Mouse (Mus musculus) lung, postnatal 0 days (tissue): ENCODE results near the gene Gm20388.

Experiments used
- CTCF ChIP-seq: IDR thresholded peaks from 2 replicates; pipeline ENCODE4 v1.5.1; 2016; ENCODE audit warnings: antibody characterized with exemption, mild to moderate bottlenecking
- EP300 ChIP-seq: IDR thresholded peaks from 2 replicates; pipeline ENCODE4 v1.6.1; 2016; ENCODE audit warnings: antibody characterized with exemption, mild to moderate bottlenecking, control low read depth

- no peak for TF ChIP-seq CTCF
- no peak for TF ChIP-seq EP300
Observed at GRCm38 (mm10) chr8:122586171-122586570, 2675.5 kb downstream of the Gm20388 start.
